Mouse (Mus musculus): ENCODE data around the gene Alkbh6. TPM values are rescaled to one million over a fixed set of nuclear protein-coding genes. Genes with fewer than 3 reads are reported as not detected.
A peak's percentile ranks its signal among the peaks of the same experiment; 100 is the strongest.

Alkbh6 gene
- polyA plus RNA-seq, 1 experiment from 2014 or later: 82.1 TPM

DNA sequence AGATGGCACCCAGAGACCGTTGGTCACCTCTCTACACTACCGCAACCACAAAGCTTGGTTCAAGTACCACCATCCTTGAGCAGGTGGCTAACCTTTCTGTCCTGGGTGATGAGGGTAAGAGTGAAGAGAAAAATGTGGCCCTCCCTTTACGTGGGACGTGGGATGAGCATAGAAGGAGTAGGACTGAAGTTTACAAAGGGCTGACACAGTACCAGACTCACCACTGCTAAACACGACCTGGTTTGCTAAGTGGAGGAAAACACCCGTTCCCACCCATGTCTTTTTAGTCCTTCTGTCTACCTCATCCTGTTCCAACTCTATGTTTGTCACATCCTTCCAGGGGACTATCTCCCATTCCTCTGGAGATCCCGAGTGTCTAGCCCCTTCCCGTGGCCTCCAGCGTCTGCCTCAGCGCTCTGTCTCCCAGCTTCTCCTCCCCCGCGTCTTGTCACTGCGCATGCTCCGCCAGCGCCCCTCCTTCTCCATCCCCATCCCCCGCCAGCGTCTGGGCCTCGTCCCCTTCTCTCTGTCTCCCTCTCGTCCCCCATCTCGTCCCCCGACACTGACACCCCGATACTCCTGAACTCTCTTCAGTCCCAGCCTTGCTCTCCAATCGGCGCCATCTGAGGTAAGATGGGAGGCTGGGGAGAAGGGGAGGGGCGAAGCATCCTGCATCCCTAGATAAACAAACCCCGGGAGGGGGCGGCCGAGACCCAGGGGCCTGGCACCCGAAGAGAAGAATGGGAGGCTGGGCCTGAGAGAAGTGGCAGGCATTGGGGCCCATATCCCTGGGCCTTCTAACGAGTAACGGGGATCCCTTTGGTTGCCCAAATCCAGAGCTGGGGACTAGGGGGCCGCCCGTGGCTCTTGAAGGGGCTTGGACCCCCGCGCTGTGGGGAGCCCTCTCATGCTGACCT is 17.0 kb upstream of the Alkbh6 start, which contains the start of gene Clip3:
Clip3 (plus strand) TSS at position 514 of the 917 bp plus-strand sequence.
- ATAC-seq (ENCODE audit: low FRiP score) (peak; percentile 82), DNase-seq (ENCODE audit: low spot score) (peak; percentile 88)
- peaks cover 4% of the 10 kb centered on the region; the same call in 1 of the 2 replicates for H3K4me1 ChIP-seq (replicated peaks; ENCODE audit: control insufficient read depth, insufficient read depth, low read length)
- H3K36me3 ChIP-seq (ENCODE audit: control insufficient read depth, insufficient read depth, low read length): 0 out of 2 replicates have a peak, but pooled peaks cover 2% of the 10 kb centered on the region
- H3K27me3 ChIP-seq (ENCODE audit: control insufficient read depth, insufficient read depth, low read length): no peaks in the 10 kb centered on the region
- H3K9me3 ChIP-seq (ENCODE audit: control insufficient read depth, low read length): no peaks in the 10 kb centered on the region
- peak within 1 kb of the TSS; percentile 78 for H3K4me2 ChIP-seq (replicated peaks; ENCODE audit: low read depth, low read length)
- 7% methylated on average over 34 of the region's 35 CpGs for WGBS
- H3K4me3 ChIP-seq (ENCODE audit: low read depth, low read length): peak within 1 kb of the TSS; percentile 90
- H3K9ac ChIP-seq (ENCODE audit: low read depth, low read length): peak within 1 kb of the TSS; percentile 89
- H3K27ac ChIP-seq (ENCODE audit: low read depth, low read length): no peak within 1 kb of the TSS

DNA sequence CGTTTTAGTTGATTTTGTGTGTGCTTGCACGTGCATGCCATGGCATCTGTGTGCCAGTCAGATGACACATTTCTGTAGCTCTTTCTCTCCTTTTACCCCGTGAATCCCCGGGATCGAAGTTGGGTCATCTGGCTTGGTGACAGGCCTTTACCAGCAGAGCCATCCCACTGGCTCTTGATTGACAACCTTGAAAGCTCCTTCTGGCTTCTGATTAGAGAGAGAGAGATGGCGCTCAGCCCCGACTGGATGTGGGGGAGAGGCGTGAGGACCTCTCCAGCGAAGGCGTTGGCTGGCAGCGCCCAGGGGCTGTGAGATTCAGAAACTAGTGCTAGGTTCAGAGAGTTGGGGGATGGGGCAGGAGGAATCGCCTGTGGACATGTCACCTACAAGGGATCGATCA is 14.7 kb upstream of the Alkbh6 start:
- 87% methylated on average over 13 of the region's 13 CpGs for WGBS
- Histone ChIP-seq H3K4me1 (replicated peaks; ENCODE audit: control insufficient read depth, insufficient read depth, low read length) (peaks cover 4% of the 10 kb centered on the region; the same call in 1 of the 2 replicates), H3K36me3 (ENCODE audit: control insufficient read depth, insufficient read depth, low read length) (peaks cover 6% of the 10 kb centered on the region), H3K4me3 (ENCODE audit: low read depth, low read length) (no peak overlapping the region), H3K4me2 (replicated peaks; ENCODE audit: low read depth, low read length) (no peak overlapping the region), H3K27me3 (ENCODE audit: control insufficient read depth, insufficient read depth, low read length) (no peaks in the 10 kb centered on the region), H3K27ac (ENCODE audit: low read depth, low read length) (no peak overlapping the region), H3K9me3 (ENCODE audit: control insufficient read depth, low read length) (no peaks in the 10 kb centered on the region), H3K9ac (ENCODE audit: low read depth, low read length) (0 out of 2 replicates have a peak overlapping the region, but pooled peaks have one; percentile 11)
- ATAC-seq (ENCODE audit: low FRiP score): no peak
- no peak for DNase-seq (ENCODE audit: low spot score)

DNA sequence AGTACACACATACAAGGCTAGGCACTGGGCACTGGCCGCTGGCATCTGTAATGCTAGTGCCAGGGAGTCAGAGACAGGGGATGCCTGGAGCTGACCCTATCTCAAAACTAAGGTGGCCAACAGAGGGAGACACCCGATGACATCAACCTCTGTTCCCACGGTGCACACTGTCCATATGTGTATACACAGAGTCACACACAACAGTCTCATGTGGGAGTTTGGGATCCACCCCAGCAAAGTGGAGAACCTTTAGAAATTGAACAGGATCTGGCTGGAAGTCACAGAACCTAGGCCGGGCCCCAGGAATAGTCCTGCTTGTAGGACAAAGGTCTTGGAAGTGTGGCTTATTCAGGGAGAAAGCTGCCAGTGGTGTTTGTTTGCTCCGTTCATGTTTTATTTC is 14.2 kb upstream of the Alkbh6 start:
- no peak for DNase-seq (ENCODE audit: low spot score)
- Histone ChIP-seq H3K9ac (ENCODE audit: low read depth, low read length) (no peak overlapping the region), H3K36me3 (ENCODE audit: control insufficient read depth, insufficient read depth, low read length) (peaks cover 10% of the 10 kb centered on the region), H3K4me1 (replicated peaks; ENCODE audit: control insufficient read depth, insufficient read depth, low read length) (0 out of 2 replicates have a peak, but pooled peaks cover 2% of the 10 kb centered on the region), H3K27me3 (ENCODE audit: control insufficient read depth, insufficient read depth, low read length) (no peaks in the 10 kb centered on the region), H3K4me3 (ENCODE audit: low read depth, low read length) (no peak overlapping the region), H3K27ac (ENCODE audit: low read depth, low read length) (no peak overlapping the region), H3K4me2 (replicated peaks; ENCODE audit: low read depth, low read length) (no peak overlapping the region), H3K9me3 (ENCODE audit: control insufficient read depth, low read length) (no peaks in the 10 kb centered on the region)
- no peak for ATAC-seq (ENCODE audit: low FRiP score)
- WGBS: 87% methylated on average over 5 of the region's 5 CpGs

DNA sequence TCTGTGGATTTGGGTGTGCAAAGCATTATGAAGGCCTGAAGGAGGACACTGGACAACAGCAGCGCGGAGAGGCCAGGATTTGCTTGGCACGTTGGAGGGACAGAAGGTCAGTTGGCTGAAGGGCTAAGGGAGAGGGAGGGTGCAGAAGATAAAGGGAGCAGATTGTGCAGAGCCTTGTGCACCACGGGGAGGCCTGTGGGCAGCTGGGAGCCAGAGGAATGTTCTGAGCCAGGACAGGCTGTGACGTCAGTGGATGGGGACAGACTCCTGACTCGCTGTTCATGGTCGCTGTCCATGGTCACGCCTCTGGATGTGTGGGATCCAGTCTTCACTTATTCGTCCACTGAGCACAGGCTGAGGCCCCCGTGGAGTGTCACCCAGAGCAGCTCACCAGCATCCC is 13.4 kb upstream of the Alkbh6 start:
- 0 out of 2 replicates have a peak, but pooled peaks cover 2% of the 10 kb centered on the region for H3K4me1 ChIP-seq (replicated peaks; ENCODE audit: control insufficient read depth, insufficient read depth, low read length)
- H3K27me3 ChIP-seq (ENCODE audit: control insufficient read depth, insufficient read depth, low read length): no peaks in the 10 kb centered on the region
- DNase-seq (ENCODE audit: low spot score): no peak
- no peak overlapping the region for H3K4me3 ChIP-seq (ENCODE audit: low read depth, low read length)
- peaks cover 13% of the 10 kb centered on the region for H3K36me3 ChIP-seq (ENCODE audit: control insufficient read depth, insufficient read depth, low read length)
- no peak for ATAC-seq (ENCODE audit: low FRiP score)
- H3K9me3 ChIP-seq (ENCODE audit: control insufficient read depth, low read length): no peaks in the 10 kb centered on the region
- WGBS: 71% methylated on average over 10 of the region's 10 CpGs
- no peak overlapping the region for H3K4me2 ChIP-seq (replicated peaks; ENCODE audit: low read depth, low read length)
- no peak overlapping the region for H3K9ac ChIP-seq (ENCODE audit: low read depth, low read length)
- H3K27ac ChIP-seq (ENCODE audit: low read depth, low read length): no peak overlapping the region

DNA sequence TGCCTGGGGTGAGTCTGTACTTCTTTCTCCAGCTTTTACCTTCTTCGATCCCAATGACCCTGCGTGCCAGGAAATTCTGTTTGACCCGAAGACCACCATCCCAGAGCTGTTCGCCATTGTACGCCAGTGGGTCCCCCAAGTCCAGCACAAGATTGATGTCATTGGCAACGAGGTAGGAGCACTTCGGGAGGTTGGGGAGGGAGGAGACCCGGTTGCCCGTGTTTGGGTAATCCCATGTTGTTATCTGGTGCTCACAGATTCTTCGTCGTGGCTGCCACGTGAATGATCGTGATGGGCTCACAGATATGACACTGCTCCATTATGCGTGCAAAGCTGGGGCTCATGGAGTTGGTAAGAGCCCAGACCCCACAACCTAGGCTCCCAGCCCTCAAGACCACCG is 11.7 kb upstream of the Alkbh6 start:
- Histone ChIP-seq H3K27me3 (ENCODE audit: control insufficient read depth, insufficient read depth, low read length) (no peaks in the 10 kb centered on the region), H3K4me2 (replicated peaks; ENCODE audit: low read depth, low read length) (no peak overlapping the region), H3K4me3 (ENCODE audit: low read depth, low read length) (no peak overlapping the region), H3K9ac (ENCODE audit: low read depth, low read length) (no peak overlapping the region), H3K27ac (ENCODE audit: low read depth, low read length) (no peak overlapping the region), H3K4me1 (replicated peaks; ENCODE audit: control insufficient read depth, insufficient read depth, low read length) (no peaks in the 10 kb centered on the region), H3K9me3 (ENCODE audit: control insufficient read depth, low read length) (no peaks in the 10 kb centered on the region), H3K36me3 (ENCODE audit: control insufficient read depth, insufficient read depth, low read length) (peaks cover 13% of the 10 kb centered on the region)
- ATAC-seq (ENCODE audit: low FRiP score): no peak
- no peak for DNase-seq (ENCODE audit: low spot score)
- WGBS: 92% methylated on average over 15 of the region's 15 CpGs

DNA sequence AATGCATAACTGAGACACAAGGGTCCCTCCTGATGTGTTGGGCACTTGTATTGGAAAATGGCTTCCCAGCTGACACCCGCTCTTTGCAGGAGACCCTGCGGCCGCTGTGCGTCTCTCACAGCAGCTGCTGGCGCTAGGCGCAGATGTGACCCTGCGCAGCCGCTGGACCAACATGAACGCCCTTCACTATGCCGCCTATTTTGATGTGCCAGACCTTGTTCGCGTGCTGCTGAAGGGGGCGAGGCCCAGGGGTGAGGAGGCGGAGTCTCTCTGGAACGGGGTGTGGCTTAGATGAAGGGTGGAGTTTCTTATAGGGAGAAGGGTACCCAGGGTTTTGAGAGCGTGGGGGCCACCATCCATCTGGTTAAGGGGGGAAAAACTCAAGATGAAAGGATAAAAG is 11.3 kb upstream of the Alkbh6 start:
- Histone ChIP-seq H3K4me3 (ENCODE audit: low read depth, low read length) (no peak overlapping the region), H3K4me2 (replicated peaks; ENCODE audit: low read depth, low read length) (no peak overlapping the region), H3K27me3 (ENCODE audit: control insufficient read depth, insufficient read depth, low read length) (no peaks in the 10 kb centered on the region), H3K36me3 (ENCODE audit: control insufficient read depth, insufficient read depth, low read length) (peaks cover 13% of the 10 kb centered on the region), H3K4me1 (replicated peaks; ENCODE audit: control insufficient read depth, insufficient read depth, low read length) (no peaks in the 10 kb centered on the region), H3K9ac (ENCODE audit: low read depth, low read length) (no peak overlapping the region), H3K27ac (ENCODE audit: low read depth, low read length) (no peak overlapping the region), H3K9me3 (ENCODE audit: control insufficient read depth, low read length) (no peaks in the 10 kb centered on the region)
- no peak for ATAC-seq (ENCODE audit: low FRiP score)
- 85% methylated on average over 16 of the region's 16 CpGs for WGBS
- no peak for DNase-seq (ENCODE audit: low spot score)

DNA sequence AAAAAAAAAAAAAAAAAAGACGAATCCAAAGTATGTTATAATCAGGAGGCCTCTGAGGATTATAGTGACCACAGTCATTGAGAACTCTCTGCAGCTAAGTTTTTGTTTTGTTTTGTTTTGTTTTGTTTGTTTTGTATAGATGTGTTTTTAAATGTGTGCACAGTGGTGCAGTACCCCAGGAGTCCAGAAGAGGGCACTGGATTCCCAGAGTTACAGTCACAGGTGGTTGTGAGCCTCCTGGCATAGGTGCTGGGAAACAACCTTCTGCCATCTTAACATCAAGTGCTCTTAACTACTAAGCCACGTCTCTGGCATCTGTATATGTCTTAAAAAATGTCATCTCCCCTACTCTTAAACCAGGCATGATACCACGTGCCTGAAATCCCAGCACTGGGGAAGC is 7.6 kb upstream of the Alkbh6 start:
- DNase-seq (ENCODE audit: low spot score) (peak; percentile 54), ATAC-seq (ENCODE audit: low FRiP score) (no peak)
- Histone ChIP-seq H3K4me2 (replicated peaks; ENCODE audit: low read depth, low read length) (no peak overlapping the region), H3K36me3 (ENCODE audit: control insufficient read depth, insufficient read depth, low read length) (peaks cover 23% of the 10 kb centered on the region), H3K9ac (ENCODE audit: low read depth, low read length) (no peak overlapping the region), H3K4me1 (replicated peaks; ENCODE audit: control insufficient read depth, insufficient read depth, low read length) (no peaks in the 10 kb centered on the region), H3K27me3 (ENCODE audit: control insufficient read depth, insufficient read depth, low read length) (no peaks in the 10 kb centered on the region), H3K9me3 (ENCODE audit: control insufficient read depth, low read length) (no peaks in the 10 kb centered on the region), H3K4me3 (ENCODE audit: low read depth, low read length) (no peak overlapping the region), H3K27ac (ENCODE audit: low read depth, low read length) (no peak overlapping the region)
- WGBS: 45% methylated on average over 3 of the region's 3 CpGs

DNA sequence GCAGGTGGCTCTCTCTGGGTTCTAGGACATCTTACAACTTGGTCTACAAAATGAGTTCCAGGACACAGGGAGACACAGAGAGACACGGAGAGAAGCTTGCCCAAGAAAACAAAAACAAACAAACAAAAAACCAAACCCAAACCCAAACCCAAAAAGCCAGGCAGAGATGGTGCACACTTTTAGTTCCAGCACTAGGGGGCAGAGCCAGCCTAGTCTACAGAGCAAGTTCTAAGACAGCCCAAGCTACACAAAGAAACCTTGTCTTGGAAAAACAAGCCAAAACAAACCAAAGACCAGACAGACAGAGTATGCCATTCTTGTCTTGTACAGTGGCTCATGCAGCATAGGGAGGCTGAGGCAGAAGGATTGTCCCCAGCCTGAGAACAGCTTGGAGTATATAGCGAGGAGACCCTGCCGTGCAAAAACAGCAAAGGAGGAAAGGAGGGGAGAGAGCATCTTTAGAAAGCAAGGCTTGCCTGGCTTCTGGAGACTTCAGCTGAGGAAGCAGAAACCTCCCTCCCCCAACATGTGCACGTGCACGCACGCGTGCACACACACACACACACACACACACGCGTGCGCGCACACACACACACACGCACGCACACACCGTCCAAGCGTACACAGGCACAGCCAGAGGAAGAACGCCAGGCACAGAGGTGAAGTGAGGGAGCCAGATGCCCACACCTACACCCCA is 2.3 kb upstream of the Alkbh6 start:
- 95% methylated on average over 16 of the region's 16 CpGs for WGBS
- Histone ChIP-seq H3K27me3 (ENCODE audit: control insufficient read depth, insufficient read depth, low read length) (no peaks in the 10 kb centered on the region), H3K36me3 (ENCODE audit: control insufficient read depth, insufficient read depth, low read length) (peaks cover 12% of the 10 kb centered on the region), H3K27ac (ENCODE audit: low read depth, low read length) (no peak overlapping the region), H3K4me1 (replicated peaks; ENCODE audit: control insufficient read depth, insufficient read depth, low read length) (peaks cover 5% of the 10 kb centered on the region; the same call in 1 of the 2 replicates), H3K9ac (ENCODE audit: low read depth, low read length) (no peak overlapping the region), H3K4me2 (replicated peaks; ENCODE audit: low read depth, low read length) (no peak overlapping the region), H3K4me3 (ENCODE audit: low read depth, low read length) (no peak overlapping the region), H3K9me3 (ENCODE audit: control insufficient read depth, low read length) (no peaks in the 10 kb centered on the region)
- no peak for DNase-seq (ENCODE audit: low spot score)
- no peak for ATAC-seq (ENCODE audit: low FRiP score)
